Mouse (Mus musculus) brain, embryonic 14.5 days (tissue): ENCODE measurements at regions not wholly inside any gene's neighbourhood (a gene's known extent, or its start where the extent isn't known, plus 50 kb on each side); places are given as distances from the start of the nearest gene placed in this dataset.
"Not testable (repeated sequence)": the region's sequence is repeated elsewhere in the genome, so short reads cannot be mapped to it uniquely, and the experiment has no call there.

Experiments used
- DNase-seq: peaks from one replicate; pipeline ENCODE4 v3.0.0-alpha.2; 2011; ENCODE audit warnings: low read depth
- CTCF ChIP-seq: fragments of 200-500 bp; IDR thresholded peaks from 2 replicates; pipeline ENCODE4 v1.5.1; 2012; ENCODE audit warnings: inconsistent platforms, mild to moderate bottlenecking, moderate library complexity, borderline replicate concordance; ENCODE audit not compliant: insufficient read depth, insufficient read length; ENCODE audit errors: extremely low read depth
- POLR2A ChIP-seq: fragments of 200-500 bp; IDR thresholded peaks from 2 replicates; pipeline ENCODE4 v1.6.1; 2012; ENCODE audit warnings: mild to moderate bottlenecking, inconsistent platforms, borderline replicate concordance; ENCODE audit not compliant: poor library complexity, insufficient read depth, insufficient read length, severe bottlenecking; ENCODE audit errors: extremely low read depth

DNA sequence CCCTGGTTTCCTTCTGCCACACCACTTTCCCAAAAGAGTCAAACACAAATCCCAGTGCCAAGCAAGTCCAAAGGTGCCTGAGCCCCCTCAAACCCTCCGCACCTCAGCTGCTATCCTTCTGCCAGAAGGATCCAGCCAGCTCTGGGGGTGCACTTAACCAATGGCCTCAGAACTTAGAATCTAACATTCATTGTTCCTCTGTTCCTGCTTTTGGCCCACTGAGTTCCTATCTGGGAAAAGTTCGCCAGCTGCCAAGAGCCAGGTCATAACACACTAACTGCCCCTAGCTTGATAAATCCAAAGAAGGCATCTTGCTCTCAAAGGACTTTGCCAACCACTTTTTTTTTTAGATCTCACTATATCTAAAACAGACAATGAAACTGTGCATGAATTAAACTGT is 133.1 kb upstream of the Supt20 start:
- DNase-seq = no peak

DNA sequence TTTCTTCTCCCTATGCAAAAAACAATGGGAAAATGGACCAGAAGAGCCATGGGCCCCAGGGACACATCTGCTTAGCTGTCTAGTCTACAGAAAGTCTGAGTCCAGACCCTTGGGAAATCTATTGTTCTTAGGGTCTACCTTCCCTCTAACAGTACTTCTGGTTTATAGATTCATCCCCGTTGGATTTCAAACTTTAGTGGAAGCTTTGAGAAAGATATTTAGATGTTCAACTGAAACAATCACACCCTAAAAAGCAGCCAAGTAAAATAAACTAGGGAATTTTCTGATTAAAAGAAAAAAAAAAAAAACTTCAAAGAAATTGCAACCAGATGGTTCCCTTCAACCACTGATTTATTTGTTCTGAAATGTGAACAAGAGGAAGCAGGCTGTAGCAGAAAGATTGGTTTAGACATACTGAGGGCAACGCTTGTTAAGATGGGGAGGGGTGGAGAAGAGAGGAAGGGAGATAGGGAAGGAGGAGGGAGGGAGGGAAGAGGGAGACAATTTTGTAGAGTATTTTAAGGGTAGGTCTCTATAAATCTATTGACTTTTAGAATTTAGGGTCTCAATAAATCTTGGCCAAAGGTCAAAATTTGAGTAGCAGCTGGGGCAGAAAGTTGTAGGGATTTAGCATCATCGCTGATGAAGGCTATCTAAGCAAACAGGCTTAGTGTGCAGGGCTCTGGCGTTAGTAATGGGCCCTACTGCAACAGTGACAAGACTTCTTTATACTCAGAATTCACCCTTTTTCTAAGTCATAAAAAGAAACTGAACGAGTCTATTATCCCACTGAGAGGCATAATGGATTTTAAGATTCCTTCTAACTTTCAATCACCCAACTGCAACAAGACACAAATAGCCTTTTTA is 132.3 kb upstream of the Supt20 start:
- no peak for DNase-seq
- TF ChIP-seq POLR2A = no peak
- no peak for TF ChIP-seq CTCF

More for the DNA sequence above, 133.1 kb upstream of the Supt20 start:
- TF ChIP-seq CTCF (no peak), POLR2A (no peak)

DNA sequence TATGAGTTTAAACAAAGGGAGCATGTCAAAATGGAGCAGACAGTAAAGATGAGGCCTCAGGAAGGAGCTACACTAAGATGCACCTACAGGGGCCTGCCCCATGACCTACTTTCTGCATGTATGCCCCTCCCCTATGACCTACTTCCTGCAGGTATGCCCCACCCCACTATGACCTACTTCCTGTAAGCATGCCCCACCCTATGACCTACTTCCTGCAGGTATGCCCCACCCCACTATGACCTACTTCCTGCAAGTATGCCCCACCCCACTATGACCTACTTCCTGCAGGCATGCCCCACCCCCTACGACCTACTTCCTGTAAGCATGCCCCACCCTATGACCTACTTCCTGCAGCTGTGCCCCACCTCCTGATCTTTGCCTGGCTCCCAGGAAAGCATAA is 125.3 kb upstream of the Supt20 start:
- no peak for DNase-seq
- no peak for TF ChIP-seq CTCF
- TF ChIP-seq POLR2A = no peak

DNA sequence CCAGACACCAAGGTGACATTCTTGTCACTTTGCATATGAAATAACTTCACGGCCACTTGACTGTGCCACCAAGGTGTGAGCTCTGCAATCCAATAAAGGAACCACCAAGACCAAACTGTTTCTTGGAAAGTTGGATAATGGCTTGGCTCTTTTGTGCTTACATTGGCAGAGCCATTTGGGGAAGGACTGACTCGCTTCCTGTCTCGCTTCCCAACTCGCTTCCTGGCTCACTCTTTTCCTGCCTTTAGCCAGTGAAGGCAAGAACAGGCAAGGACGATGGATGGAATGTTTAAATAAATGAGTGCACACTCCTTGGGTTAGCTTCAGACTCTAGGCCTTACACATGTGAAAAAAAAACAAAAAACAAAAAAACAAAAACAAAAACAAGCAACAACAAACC is 124.5 kb upstream of the Supt20 start:
- TF ChIP-seq CTCF = no peak
- TF ChIP-seq POLR2A = no peak
- DNase-seq = no peak

DNA sequence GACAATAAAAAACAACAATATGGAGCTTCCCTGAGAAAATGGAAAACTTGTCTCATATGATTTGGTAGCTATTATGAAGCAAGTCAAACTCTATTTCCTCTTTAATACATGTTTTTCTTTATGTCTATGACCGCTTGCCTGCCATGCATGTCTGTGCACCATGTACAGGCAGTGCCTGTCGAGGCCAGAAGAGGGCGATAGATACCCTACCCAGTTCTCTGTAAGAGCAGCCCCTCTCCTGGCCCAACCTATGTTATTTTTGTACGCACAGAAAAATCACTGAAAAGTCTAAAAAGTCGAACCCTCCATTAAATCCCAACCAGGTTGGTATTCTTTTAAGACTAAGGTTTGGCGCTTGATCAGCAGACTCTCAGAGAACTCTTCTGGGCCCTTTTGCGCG is 122.1 kb upstream of the Supt20 start:
- DNase-seq = no peak
- TF ChIP-seq POLR2A (no peak), CTCF (peak; percentile 34; the same call in 1 of the 2 replicates)

DNA sequence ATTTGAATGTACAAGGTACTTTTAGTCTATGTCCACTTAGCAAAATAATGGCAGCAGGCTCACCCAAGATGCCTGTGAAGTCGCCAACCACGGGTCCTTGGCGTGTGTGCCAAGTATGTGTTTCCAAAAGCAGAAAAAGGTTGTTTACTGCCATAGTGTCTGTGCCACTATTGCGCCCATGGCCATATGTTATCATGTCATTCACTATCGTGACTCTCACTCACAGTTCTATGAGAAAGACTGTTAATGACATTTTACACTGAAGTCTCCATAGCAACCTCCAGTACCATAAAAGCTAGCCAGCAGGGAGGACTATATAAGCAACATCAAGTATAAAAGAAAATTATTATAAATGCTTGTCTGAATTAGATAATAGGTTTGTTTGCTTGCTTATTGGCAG is 114.8 kb upstream of the Supt20 start:
- DNase-seq = peak; percentile 59
- TF ChIP-seq POLR2A = no peak
- no peak for TF ChIP-seq CTCF

DNA sequence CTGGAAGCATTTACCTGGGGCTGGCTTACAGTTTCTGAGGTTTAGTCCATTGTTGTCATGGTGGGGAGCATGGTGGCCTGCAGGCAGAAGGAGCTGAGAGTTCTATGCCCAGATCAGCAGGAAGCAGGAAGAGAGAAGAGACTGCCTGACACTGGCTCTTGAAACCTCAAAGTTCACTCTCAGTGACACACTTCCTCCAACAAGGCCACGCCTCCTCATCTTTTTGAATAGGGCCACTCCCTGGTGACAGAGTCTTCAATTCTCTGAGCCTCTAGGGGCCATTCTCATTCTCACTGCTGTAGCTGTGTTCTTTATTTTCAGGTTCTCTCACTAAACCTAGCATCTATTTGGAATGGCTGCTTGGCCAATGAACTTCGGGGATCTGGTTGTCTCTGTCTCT is 113.2 kb upstream of the Supt20 start:
- no peak for DNase-seq
- TF ChIP-seq CTCF = no peak
- TF ChIP-seq POLR2A = no peak

DNA sequence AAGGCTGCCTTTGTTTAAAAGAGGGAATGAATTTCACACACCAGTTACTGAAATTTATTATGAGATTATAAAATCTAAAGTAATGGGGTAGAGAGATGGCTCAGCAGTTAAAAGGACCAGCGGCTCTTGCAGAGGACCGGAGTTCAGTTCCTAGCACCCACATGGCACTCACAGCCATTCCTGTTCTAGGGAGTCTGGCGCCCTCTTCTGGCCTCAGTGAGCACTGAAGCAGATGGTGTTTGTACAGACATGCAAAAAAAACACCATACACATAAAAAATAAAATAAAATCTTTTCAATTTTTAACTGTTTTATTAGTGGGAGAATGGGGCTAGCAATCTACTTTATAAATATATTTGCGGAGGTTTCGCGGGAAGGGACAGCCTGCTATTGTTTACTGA is 112.3 kb upstream of the Supt20 start:
- no peak for DNase-seq
- TF ChIP-seq POLR2A = no peak
- peak; percentile 4; the same call in 1 of the 2 replicates for TF ChIP-seq CTCF

DNA sequence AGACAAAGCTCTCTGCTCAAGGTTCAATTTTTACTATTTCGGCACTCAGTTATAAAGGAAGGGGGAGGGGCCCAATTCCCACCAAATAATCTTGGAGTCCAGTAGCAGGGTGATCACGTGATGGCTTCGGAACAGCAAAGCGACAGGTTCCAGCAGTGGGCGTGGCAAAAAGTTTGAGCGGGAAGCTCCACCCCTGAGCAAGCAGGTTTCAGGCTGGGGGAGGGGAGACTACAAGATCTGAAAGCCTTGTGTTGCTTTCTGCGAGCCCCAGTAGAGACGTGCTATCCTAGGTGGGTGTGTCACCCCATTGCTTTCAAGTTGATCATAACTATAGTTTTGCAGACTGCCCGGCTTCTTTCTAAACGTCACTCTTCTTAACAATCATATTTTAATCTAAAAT is 106.8 kb upstream of the Supt20 start:
- not testable (repeated sequence) for DNase-seq

DNA sequence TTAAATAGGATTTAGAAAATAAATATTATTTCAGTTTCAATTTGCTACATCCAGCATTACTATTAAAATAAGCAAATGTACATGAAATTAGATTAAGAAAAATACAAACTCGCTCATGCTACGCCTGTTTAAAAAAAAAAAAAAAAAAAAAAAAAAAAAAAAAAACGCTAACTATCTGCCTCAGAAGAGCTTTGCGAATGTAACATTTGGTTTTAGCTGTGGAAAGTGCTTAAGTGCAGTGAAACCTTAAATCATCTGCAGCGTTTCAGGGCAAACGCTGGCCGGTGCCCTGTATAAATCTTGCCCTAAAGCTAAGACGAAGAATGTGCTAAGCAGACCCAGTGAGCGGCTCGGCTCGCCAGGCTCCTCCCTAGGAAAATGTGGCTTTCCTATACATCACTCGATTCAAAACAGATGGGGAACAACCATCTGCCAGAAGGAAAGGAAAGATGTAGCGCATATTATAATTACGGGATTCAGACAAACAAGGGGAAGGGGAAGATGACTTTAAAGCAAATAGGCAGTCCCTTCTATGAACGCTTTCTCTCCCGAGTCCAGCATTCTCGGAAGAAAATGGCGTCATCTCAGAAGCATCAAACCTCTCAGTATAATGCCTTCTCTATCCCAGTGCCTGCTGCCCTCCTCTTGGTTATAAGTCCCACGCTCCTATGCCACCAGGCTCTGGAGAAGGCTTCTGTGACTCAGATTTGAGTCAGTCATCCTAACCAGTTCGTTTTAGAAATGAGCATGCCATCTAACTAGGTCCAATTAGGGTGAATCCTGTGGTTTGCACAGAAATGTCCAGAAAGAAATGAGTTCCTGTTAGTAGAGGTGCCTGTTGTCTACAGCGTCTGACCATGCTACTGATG is 105.2 kb upstream of the Supt20 start:
- DNase-seq = peak; percentile 69
- TF ChIP-seq CTCF (no peak), POLR2A (no peak)

DNA sequence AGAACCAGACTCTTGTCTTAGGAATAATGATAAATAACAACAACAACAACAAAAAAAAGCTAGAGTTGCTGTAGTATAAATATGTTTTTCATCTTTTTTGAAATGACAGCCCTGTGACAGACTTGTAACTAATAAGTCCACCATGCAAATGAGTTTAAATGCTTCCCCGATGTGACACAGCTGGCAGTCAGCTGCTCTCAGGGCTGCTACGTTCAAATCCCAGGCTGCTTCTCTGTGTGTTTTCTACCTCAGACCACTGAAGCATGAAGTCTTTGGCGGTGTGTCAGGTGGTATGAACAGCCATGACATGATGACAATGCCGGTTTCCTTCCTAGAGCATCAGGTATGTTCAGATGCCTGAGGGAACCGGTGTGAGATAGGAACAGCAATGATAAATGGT is 104.4 kb upstream of the Supt20 start:
- DNase-seq = no peak
- TF ChIP-seq POLR2A (no peak), CTCF (no peak)

DNA sequence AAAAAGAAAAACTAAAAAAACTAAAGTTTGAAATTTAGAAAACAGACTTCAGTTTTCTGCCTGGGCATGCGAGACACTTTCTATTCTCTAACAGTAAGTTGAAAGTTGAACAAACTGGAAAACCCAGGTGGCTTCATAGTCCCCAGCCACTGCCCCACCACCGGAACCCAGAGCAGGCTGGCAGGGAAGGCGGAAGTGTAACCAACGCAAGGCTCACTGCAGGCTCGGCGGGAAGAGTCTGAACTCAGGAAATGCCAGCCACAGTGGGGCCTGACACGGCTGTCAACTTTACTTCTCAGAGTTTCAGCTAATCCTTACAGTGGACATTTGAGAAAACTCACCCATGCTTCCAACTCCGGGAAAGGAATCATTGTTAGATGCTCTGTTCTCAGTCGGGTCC is 102.6 kb upstream of the Supt20 start:
- no peak for DNase-seq
- TF ChIP-seq CTCF = no peak
- TF ChIP-seq POLR2A = no peak

DNA sequence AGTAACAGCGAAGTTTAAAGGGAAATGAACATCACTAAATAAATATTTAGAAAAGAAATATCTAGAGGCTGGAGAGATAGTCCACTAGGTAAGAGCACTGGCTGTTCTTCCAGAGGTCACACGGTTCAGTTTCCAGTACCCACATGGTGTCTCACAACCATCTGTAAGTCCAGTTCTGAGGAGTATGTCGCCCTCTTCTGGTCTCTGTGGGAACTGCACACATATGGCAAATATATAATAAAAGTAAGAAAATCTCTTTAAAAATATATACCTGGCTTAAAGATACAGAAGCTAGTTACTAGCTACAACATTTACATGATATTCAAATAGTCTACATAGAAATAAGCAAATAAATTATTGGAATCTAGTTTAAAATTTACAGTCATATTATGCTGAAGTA is 101.4 kb upstream of the Supt20 start:
- no peak for TF ChIP-seq POLR2A
- peak; percentile 30; the same call in 1 of the 2 replicates for TF ChIP-seq CTCF
- no peak for DNase-seq
